Mouse (Mus musculus) cerebellum, adult 9-11 months (tissue): ENCODE results near the gene Tdpoz2.
"Not testable (repeated sequence)": the region's sequence is repeated elsewhere in the genome, so short reads cannot be mapped to it uniquely, and the experiment has no call there.

Source experiments
- DNase-seq: peaks from one replicate; pipeline ENCODE4 v3.0.0; 2022

Gene Tdpoz2

GRCm38 (mm10) chr3:93652586-93652985, at the start of gene Tdpoz2:
Gene Tdpoz2 (minus strand): TSS chr3:93652686.
- DNase-seq = no peak

- not testable (repeated sequence) for DNase-seq
Observed at GRCm38 (mm10) chr3:93692970-93693369, 40.5 kb upstream of the Tdpoz2 start, which contains the start of gene Gm37596. Gene Gm37596 (minus strand): TSS chr3:93693070.

- not testable (repeated sequence) for DNase-seq
Observed at GRCm38 (mm10) chr3:93676210-93676609, 23.7 kb upstream of the Tdpoz2 start, which contains the start of gene Tdpoz1. Gene Tdpoz1 (minus strand): TSS chr3:93676310.

- DNase-seq = not testable (repeated sequence)
Observed at GRCm38 (mm10) chr3:93670805-93671503, 18.5 kb upstream of the Tdpoz2 start.

GRCm38 (mm10) chr3:93654260-93654659, 1.8 kb upstream of the Tdpoz2 start:
- no peak for DNase-seq

GRCm38 (mm10) chr3:93630917-93631714, 21.4 kb downstream of the Tdpoz2 start:
- DNase-seq = not testable (repeated sequence)

GRCm38 (mm10) chr3:93608970-93609369, 43.5 kb downstream of the Tdpoz2 start:
- not testable (repeated sequence) for DNase-seq

GRCm38 (mm10) chr3:93601903-93602302, 50.6 kb downstream of the Tdpoz2 start:
- DNase-seq = no peak
